Mouse (Mus musculus): Measurements from ENCODE around the gene Dchs2.

DNA sequence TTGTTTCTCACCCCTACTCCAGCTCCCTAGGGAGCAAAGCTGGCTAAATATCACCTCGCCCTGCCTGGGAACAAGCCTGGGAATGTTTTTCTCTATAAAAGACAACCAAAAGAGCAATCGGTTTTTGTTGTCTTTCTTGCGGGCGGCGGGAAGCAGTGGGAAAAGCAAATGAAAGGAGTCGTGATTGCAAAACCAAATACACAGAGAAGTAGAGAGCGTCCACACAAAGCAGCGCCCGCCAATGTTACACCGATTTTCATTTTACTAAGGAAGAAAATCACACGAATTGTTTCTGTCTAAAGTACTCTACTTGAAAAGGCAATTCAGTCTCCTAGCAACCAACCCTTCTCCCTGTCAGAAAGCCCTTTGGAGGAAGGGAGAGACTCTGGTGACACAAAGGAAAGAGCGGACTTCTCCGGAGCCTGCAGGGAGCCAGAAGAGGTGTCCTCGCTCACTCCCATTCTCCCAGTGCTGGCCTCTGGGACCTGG lies 29.2 kb upstream of the Dchs2 start:
- TF ChIP-seq POLR2A (IDR thresholded peaks at IDR 0.05; ENCODE audit: insufficient read depth, low read depth, low read length) (no peak), CTCF (IDR thresholded peaks at IDR 0.05) (no peak), EP300 (IDR thresholded peaks at IDR 0.05; ENCODE audit: insufficient read depth, low read depth, low read length) (no peak)
